Comparison of ENCODE assay signal across 17 mouse cellular contexts in the genomic region with DNA sequence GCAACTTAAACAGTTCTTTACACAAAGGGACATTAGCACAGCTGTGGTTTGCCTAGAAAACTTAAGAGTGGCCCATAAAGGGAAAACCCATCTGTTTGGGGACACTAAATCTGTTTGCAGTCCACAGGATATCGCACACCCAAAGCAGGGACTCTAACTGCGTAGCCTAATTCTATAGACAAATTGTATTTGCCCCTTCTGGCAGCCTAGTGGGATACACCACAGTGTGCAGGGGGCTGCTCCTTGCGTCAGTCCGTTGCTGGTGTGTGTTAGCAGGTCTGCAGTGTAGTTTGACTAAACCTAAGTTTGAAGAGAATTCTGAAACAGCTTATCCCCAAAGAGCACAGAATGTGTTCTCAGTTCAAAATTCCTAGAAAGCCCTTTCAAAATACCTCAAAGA.
"Had no signal": no experiment of that assay in that cellular context is flagged by ENCODE, and none has a peak within 500 bp of the region (broad histone marks: within the 10 kb centered on the region; RNA-seq: fewer than 3 reads in every experiment).

No protein-coding gene starts in this region.

- H3K9me3 ChIP-seq: liver, embryonic 13.5 days; liver, embryonic 15.5 days; lung, embryonic 15.5 days; megakaryocyte, embryonic 14.5 days; midbrain, embryonic 13.5 days; stomach, embryonic 15.5 days had no signal

- H3K4me3 ChIP-seq: liver, embryonic 13.5 days; liver, embryonic 15.5 days; lung, embryonic 15.5 days; megakaryocyte, embryonic 14.5 days; midbrain, embryonic 13.5 days; stomach, embryonic 15.5 days had no signal

- DNase-seq: liver, embryonic 13.5 days; liver, postnatal 0 days; lung, adult 2 months; lung, postnatal 14 days; lung, postnatal 36 days; right cerebral cortex, postnatal 14 days; thymus, adult 2 months; thymus, postnatal 25 days; thymus, postnatal 4 days had no signal

- ATAC-seq: liver, postnatal 0 days; lung, postnatal 0 days; midbrain, embryonic 13.5 days had no signal

- H3K4me1 ChIP-seq: liver, embryonic 13.5 days; liver, embryonic 15.5 days; lung, embryonic 15.5 days; stomach, embryonic 15.5 days had no signal

- H3K27me3 ChIP-seq: liver, embryonic 13.5 days; liver, embryonic 15.5 days; lung, embryonic 15.5 days; stomach, embryonic 15.5 days had no signal

- H3K9ac ChIP-seq: liver, embryonic 13.5 days; liver, embryonic 15.5 days; liver, postnatal 0 days; lung, embryonic 15.5 days; midbrain, embryonic 13.5 days; stomach, embryonic 15.5 days had no signal

- H3K4me2 ChIP-seq: liver, embryonic 13.5 days; liver, embryonic 15.5 days; lung, embryonic 15.5 days; midbrain, embryonic 13.5 days; stomach, embryonic 15.5 days had no signal

- H3K27ac ChIP-seq: liver, embryonic 13.5 days; liver, embryonic 15.5 days; lung, embryonic 15.5 days; macrophage; midbrain, embryonic 13.5 days; stomach, embryonic 15.5 days; stomach, postnatal 0 days had no signal

- H3K36me3 ChIP-seq: liver, embryonic 13.5 days; liver, embryonic 15.5 days; lung, embryonic 15.5 days; midbrain, embryonic 13.5 days; stomach, embryonic 15.5 days had no signal
